Mouse (Mus musculus) thymus, postnatal 25 days (tissue): ENCODE results near the gene Gm20388.
"Not testable (repeated sequence)": the region's sequence is repeated elsewhere in the genome, so short reads cannot be mapped to it uniquely, and the experiment has no call there.

Experiments used
- DNase-seq: peaks from one replicate; pipeline ENCODE4 v3.0.0; 2022

The Gm20388 gene

GRCm38 (mm10) chr8:121128531-121129264, 1218.1 kb downstream of the Gm20388 start:
- DNase-seq = no peak

GRCm38 (mm10) chr8:121129265-121129940, 1218.8 kb downstream of the Gm20388 start:
- no peak for DNase-seq

GRCm38 (mm10) chr8:121130522-121130921, 1219.9 kb downstream of the Gm20388 start:
- no peak for DNase-seq

GRCm38 (mm10) chr8:121132961-121133513, 1222.4 kb downstream of the Gm20388 start:
- DNase-seq = no peak

- no peak for DNase-seq
Measured at GRCm38 (mm10) chr8:121134102-121134501, 1223.5 kb downstream of the Gm20388 start.

GRCm38 (mm10) chr8:121134512-121134911, 1223.9 kb downstream of the Gm20388 start:
- DNase-seq = no peak

- no peak for DNase-seq
Measured at GRCm38 (mm10) chr8:121136856-121137255, 1226.2 kb downstream of the Gm20388 start.

- DNase-seq = not testable (repeated sequence)
Measured at GRCm38 (mm10) chr8:121145457-121146134, 1235.0 kb downstream of the Gm20388 start.

- no peak for DNase-seq
Measured at GRCm38 (mm10) chr8:121148573-121149083, 1238.0 kb downstream of the Gm20388 start.

- DNase-seq = no peak
Measured at GRCm38 (mm10) chr8:121152394-121152793, 1241.8 kb downstream of the Gm20388 start.

GRCm38 (mm10) chr8:121156990-121157491, 1246.4 kb downstream of the Gm20388 start:
- DNase-seq = no peak

- no peak for DNase-seq
Measured at GRCm38 (mm10) chr8:121158812-121159211, 1248.2 kb downstream of the Gm20388 start.

- DNase-seq = no peak
Measured at GRCm38 (mm10) chr8:121161437-121161836, 1250.8 kb downstream of the Gm20388 start.

GRCm38 (mm10) chr8:121162413-121162812, 1251.8 kb downstream of the Gm20388 start:
- no peak for DNase-seq

- DNase-seq = no peak
Measured at GRCm38 (mm10) chr8:121162906-121163695, 1252.5 kb downstream of the Gm20388 start.

- DNase-seq = no peak
Measured at GRCm38 (mm10) chr8:121164017-121164469, 1253.4 kb downstream of the Gm20388 start.

- no peak for DNase-seq
Measured at GRCm38 (mm10) chr8:121168033-121168432, 1257.4 kb downstream of the Gm20388 start.

GRCm38 (mm10) chr8:121170116-121170515, 1259.5 kb downstream of the Gm20388 start:
- no peak for DNase-seq

GRCm38 (mm10) chr8:121170626-121171552, 1260.2 kb downstream of the Gm20388 start:
- DNase-seq = no peak

- no peak for DNase-seq
Measured at GRCm38 (mm10) chr8:121172567-121172966, 1261.9 kb downstream of the Gm20388 start.

- no peak for DNase-seq
Measured at GRCm38 (mm10) chr8:121174178-121174577, 1263.5 kb downstream of the Gm20388 start.
